Mouse (Mus musculus) lung, adult 2 months (tissue): ENCODE results near the gene Tbxas1. TPM values are rescaled to one million over a fixed set of nuclear protein-coding genes. Genes with fewer than 3 reads are reported as not detected.

Experiments used
- DNase-seq: peaks from one replicate; pipeline ENCODE4 v3.0.0; 2022
- H3K4me1 ChIP-seq: fragments of 200-500 bp; 2 replicates; pipeline ENCODE4 v1.6.1; 2011; ENCODE audit warnings: low read length; ENCODE audit not compliant: control insufficient read depth, insufficient read depth
- H3K4me3 ChIP-seq: fragments of 200-500 bp; replicated peaks from 2 replicates; pipeline ENCODE3; 2011; ENCODE audit warnings: low read depth, mild to moderate bottlenecking, control low read depth, low read length; ENCODE audit errors: extremely low read depth
- CTCF ChIP-seq: fragments of 200-500 bp; IDR thresholded peaks from 2 replicates; pipeline ENCODE4 v1.5.1; 2011; ENCODE audit warnings: mild to moderate bottlenecking, low read length, control low read depth; ENCODE audit not compliant: insufficient read depth
- POLR2A ChIP-seq: fragments of 200-500 bp; IDR thresholded peaks from 2 replicates; pipeline ENCODE4 v1.6.1; 2011; ENCODE audit warnings: low read depth, mild to moderate bottlenecking, control low read depth, low read length, borderline replicate concordance; ENCODE audit errors: extremely low read depth
- WGBS: fragments of 180-500 bp; shearing (Covaris S2); methylation state at CpG from one replicate; pipeline ENCODE4 v1.1.7; 2018; 5-methylcytosine and 5-hydroxymethylcytosine counted together
- polyA plus RNA-seq: library from polyadenylated mRNA; depleted of rRNA; stranded (reverse); fragments of >200 nt; gene quantifications from 2 replicates; pipeline ENCODE4 v1.2.3, GENCODE M21; 2012

Gene Tbxas1
- polyA plus RNA-seq, 1 experiment = 9.1 TPM

- no peak for DNase-seq
- no peak overlapping the region for H3K4me3 ChIP-seq
- WGBS = 71% methylated on average over 12 of the region's 12 CpGs
- H3K4me1 ChIP-seq = no peaks in the 10 kb centered on the region; the same call in 1 of the 2 replicates
- TF ChIP-seq POLR2A = no peak
- no peak for TF ChIP-seq CTCF
Observed at GRCm38 (mm10) chr6:38960791-38961426, 85.7 kb downstream of the Tbxas1 start.

- no peak for DNase-seq
- WGBS = 48% methylated on average over 8 of the region's 8 CpGs
- Histone ChIP-seq H3K4me3 (no peak overlapping the region), H3K4me1 (no peaks in the 10 kb centered on the region; the same call in 1 of the 2 replicates)
- TF ChIP-seq POLR2A = no peak
Observed at GRCm38 (mm10) chr6:38961427-38962033, 86.3 kb downstream of the Tbxas1 start.

DNA sequence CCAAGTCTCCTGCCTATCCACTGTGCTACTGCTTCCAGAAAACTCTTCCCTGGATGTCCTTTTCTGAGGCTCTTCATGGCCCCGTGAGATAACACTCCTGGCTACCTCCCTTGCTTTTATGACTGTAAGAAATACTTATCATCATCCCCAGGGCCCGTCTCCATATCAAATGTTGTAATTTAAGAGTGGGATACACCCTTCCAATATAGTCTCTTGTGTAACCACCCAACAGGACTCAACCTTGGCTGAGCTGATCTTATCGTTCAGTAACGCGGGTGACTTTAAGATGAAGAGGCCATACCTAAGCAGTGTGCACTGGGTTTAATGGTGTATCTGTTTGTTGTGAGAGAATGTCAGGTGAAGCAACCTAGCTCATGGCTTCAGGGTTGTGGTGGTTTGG, 91.6 kb downstream of the Tbxas1 start:
- no peak for DNase-seq
- 90% methylated on average over 5 of the region's 5 CpGs for WGBS
- Histone ChIP-seq H3K4me3 (no peak overlapping the region), H3K4me1 (no peaks in the 10 kb centered on the region; the same call in 1 of the 2 replicates)
- no peak for TF ChIP-seq POLR2A

GRCm38 (mm10) chr6:38967288-38967687, 92.1 kb downstream of the Tbxas1 start:
- no peaks in the 10 kb centered on the region; the same call in 1 of the 2 replicates for H3K4me1 ChIP-seq
- 62% methylated on average over 6 of the region's 6 CpGs for WGBS
- no peak for TF ChIP-seq CTCF
- no peak for TF ChIP-seq POLR2A
- H3K4me3 ChIP-seq = no peak overlapping the region
- no peak for DNase-seq

DNA sequence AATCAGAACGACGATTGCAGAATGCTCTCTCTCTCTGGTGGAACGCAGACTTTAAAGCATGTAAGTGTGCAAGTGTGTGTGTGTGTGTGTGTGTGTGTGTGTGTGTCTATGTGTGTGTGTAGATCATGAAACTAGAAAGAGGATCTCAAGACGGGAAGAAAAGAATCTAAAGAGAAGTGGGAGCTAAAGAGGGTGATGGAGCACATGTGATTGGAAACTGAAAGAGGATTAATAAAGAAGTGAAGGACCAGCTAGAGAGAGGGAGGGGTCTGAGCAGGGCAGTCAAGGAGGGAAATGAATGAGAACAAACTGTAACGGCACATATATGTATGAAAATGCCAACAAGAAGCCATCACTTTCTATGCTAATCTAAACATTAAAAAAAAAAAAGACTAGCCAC, 92.8 kb downstream of the Tbxas1 start:
- no peak for DNase-seq
- Histone ChIP-seq H3K4me1 (no peaks in the 10 kb centered on the region; the same call in 1 of the 2 replicates), H3K4me3 (no peak overlapping the region)
- no peak for TF ChIP-seq POLR2A
- TF ChIP-seq CTCF = no peak
- WGBS = 77% methylated on average over 5 of the region's 5 CpGs

DNA sequence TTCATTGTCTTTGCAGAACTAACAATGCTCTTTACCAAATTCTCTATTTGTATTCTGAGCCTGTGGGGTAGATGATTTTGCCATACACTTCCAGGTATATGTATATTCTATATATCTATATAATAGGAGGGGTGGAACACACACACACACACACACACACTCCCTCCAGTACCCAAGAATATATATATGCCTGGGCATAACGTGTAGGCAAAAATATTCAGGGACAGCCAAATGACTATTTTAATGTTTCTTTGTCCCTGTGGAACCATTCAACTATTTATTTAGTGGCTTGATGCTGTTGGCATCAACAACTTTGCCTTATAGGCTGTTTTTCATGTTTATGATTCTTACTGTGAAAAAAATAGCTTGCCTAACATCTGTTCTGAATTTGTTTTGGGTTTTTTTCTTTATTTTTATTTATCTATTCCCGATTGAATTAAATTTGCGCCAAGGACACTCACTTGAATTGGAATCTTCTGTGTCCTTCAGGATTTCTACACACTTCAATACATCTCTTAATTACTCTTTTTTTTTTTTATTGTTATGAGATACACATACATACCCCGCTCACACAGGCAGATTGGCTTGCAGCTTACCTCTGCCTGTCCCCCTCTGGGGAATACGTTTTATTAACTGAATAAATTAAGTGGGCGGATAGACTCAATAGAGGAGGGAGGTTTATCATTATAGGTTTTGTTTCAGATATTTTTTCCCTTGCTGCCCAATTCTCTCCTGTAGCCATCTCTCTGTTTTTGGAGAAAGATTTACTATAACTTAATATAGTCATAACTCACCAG, 94.9 kb downstream of the Tbxas1 start:
- 88% methylated on average over 6 of the region's 6 CpGs for WGBS

DNA sequence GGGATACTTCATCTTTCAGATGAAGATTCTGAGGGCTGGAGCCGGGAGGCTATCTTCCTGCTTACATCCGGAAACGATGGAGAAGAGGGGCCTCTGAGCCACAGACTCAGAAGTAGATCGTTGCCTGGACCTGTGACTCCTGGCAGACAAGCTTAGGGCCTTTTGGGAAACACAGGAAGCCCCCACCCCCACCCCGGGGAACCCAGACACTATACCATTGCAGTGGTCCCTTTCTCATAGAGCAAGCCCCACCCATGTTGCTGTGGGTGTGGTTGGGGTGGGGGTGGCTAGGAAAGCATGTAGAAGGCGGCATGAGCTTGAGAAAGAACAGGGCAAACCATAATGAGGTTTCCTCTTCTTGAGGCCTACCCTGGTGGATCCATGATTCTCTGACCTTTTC, 95.6 kb downstream of the Tbxas1 start:
- no peak overlapping the region for H3K4me3 ChIP-seq
- no peak for DNase-seq
- H3K4me1 ChIP-seq = no peaks in the 10 kb centered on the region
- TF ChIP-seq POLR2A (no peak), CTCF (no peak)
- 68% methylated on average over 6 of the region's 6 CpGs for WGBS

More for the DNA sequence above, 94.9 kb downstream of the Tbxas1 start:
- DNase-seq = no peak
- no peak for TF ChIP-seq CTCF
- TF ChIP-seq POLR2A = no peak
- Histone ChIP-seq H3K4me3 (no peak overlapping the region), H3K4me1 (no peaks in the 10 kb centered on the region)

GRCm38 (mm10) chr6:38972826-38973225, 97.6 kb downstream of the Tbxas1 start:
- Histone ChIP-seq H3K4me3 (no peak overlapping the region), H3K4me1 (no peaks in the 10 kb centered on the region)
- no peak for DNase-seq
- TF ChIP-seq CTCF (no peak), POLR2A (no peak)
- 60% methylated on average over 1 of the region's 1 CpGs for WGBS

DNA sequence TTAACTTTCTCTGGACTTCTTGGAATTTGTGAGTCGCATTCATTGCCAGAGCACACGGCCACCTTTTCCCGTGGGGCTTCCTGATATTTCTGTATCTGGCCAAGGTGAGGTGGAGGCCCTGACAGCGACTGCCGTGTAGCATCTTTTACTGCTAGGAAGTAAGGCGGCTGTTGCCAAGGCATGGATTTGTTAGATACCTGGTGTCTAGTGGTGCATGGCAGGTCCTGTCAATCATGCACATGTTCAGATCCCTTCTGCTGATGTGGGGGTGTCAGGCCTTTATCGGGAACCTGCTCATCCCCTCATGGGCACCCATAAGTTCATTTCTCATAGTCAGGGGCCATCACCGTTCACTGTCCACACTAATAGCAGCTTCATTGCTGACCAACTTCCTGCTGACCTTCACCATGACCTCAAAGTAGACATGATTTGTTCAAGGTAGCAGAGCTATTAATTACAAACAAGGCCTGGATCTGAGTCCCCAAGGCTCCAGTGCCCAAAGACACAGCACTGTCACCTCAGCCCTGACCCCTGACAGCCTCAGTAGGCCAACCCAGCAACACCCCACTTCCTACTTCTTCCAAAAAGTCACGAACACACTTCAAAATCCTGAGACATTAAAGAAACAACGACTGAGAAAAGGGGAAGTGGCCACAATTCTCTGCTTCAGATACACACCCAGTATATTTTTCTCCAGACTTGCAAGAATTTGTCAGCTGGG, 98.4 kb downstream of the Tbxas1 start:
- WGBS = 78% methylated on average over 10 of the region's 10 CpGs

GRCm38 (mm10) chr6:38974162-38974525, 98.9 kb downstream of the Tbxas1 start:
- no peak for DNase-seq
- no peak overlapping the region for H3K4me3 ChIP-seq
- TF ChIP-seq CTCF = no peak
- TF ChIP-seq POLR2A = no peak
- WGBS = 81% methylated on average over 1 of the region's 1 CpGs
- no peaks in the 10 kb centered on the region for H3K4me1 ChIP-seq

More for the DNA sequence above, 98.4 kb downstream of the Tbxas1 start:
- TF ChIP-seq POLR2A (no peak), CTCF (no peak)
- no peak for DNase-seq
- Histone ChIP-seq H3K4me1 (no peaks in the 10 kb centered on the region), H3K4me3 (no peak overlapping the region)
